Mouse (Mus musculus) macrophage (primary cell): Measurements from ENCODE around the gene Slc22a23. TPM values are rescaled to one million over a fixed set of nuclear protein-coding genes. Genes with fewer than 3 reads are reported as not detected.

ENCODE experiments used
- H3K27ac ChIP-seq: fragments of 350-480 bp; formaldehyde crosslinking; 2 replicates; pipeline ENCODE4 v1.9.0; 2021
- H3K36me3 ChIP-seq: fragments of 350-480 bp; formaldehyde crosslinking; 2 replicates; pipeline ENCODE4 v1.9.0; 2021; ENCODE audit errors: inconsistent target
- H3K4me3 ChIP-seq: fragments of 350-480 bp; formaldehyde crosslinking; 2 replicates; pipeline ENCODE4 v1.9.0; 2021; ENCODE audit errors: inconsistent target
- H3K79me2 ChIP-seq: fragments of 350-480 bp; formaldehyde crosslinking; 2 replicates; pipeline ENCODE4 v1.9.0; 2021; ENCODE audit errors: inconsistent target
- WGBS: methylation state at CpG from one replicate; pipeline ENCODE4 v1.1.7; 2026; ENCODE audit warnings: inconsistent platforms; ENCODE audit not compliant: missing documents; 5-methylcytosine and 5-hydroxymethylcytosine counted together
- polyA plus RNA-seq: library from polyadenylated mRNA; stranded (reverse); fragments of 250-400 nt; gene quantifications from 3 replicates; pipeline ENCODE4 v1.2.4, GENCODE M21; 2018; ENCODE audit warnings: inconsistent platforms

Gene Slc22a23
- polyA plus RNA-seq, 1 experiment from 2014 or later, result 0.16 TPM

GRCm38 (mm10) chr13:34255297-34255696 is 89.7 kb downstream of the Slc22a23 start:
- H3K36me3 ChIP-seq, result no peaks in the 10 kb centered on the region
- peak overlapping the region; percentile 62 for H3K27ac ChIP-seq
- no peak overlapping the region for H3K4me3 ChIP-seq
- no peaks in the 10 kb centered on the region for H3K79me2 ChIP-seq
- WGBS, result 20% methylated on average over 3 of the region's 3 CpGs

- H3K4me3 ChIP-seq, result no peak overlapping the region
- peak overlapping the region; percentile 62 for H3K27ac ChIP-seq
- H3K36me3 ChIP-seq, result no peaks in the 10 kb centered on the region
- H3K79me2 ChIP-seq, result no peaks in the 10 kb centered on the region
- 18% methylated on average over 5 of the region's 5 CpGs for WGBS
These were observed 90.3 kb downstream of the Slc22a23 start for GRCm38 (mm10) chr13:34254691-34255090.

- 80% methylated on average over 3 of the region's 3 CpGs for WGBS
These were observed 91.2 kb downstream of the Slc22a23 start for GRCm38 (mm10) chr13:34253736-34254135.

GRCm38 (mm10) chr13:34248941-34249920 is 95.8 kb downstream of the Slc22a23 start:
- H3K27ac ChIP-seq, result no peak overlapping the region

More at GRCm38 (mm10) chr13:34253736-34254135, 91.2 kb downstream of the Slc22a23 start:
- H3K79me2 ChIP-seq, result no peaks in the 10 kb centered on the region
- H3K27ac ChIP-seq, result peak overlapping the region; percentile 62
- no peak overlapping the region for H3K4me3 ChIP-seq
- no peaks in the 10 kb centered on the region for H3K36me3 ChIP-seq

GRCm38 (mm10) chr13:34248107-34248506 is 96.9 kb downstream of the Slc22a23 start:
- no peaks in the 10 kb centered on the region for H3K36me3 ChIP-seq
- H3K79me2 ChIP-seq, result no peaks in the 10 kb centered on the region
- H3K27ac ChIP-seq, result no peak overlapping the region
- 80% methylated on average over 6 of the region's 6 CpGs for WGBS
- no peak overlapping the region for H3K4me3 ChIP-seq

More at GRCm38 (mm10) chr13:34248941-34249920, 95.8 kb downstream of the Slc22a23 start:
- WGBS, result 88% methylated on average over 15 of the region's 15 CpGs
- Histone ChIP-seq H3K4me3 (no peak overlapping the region), H3K36me3 (no peaks in the 10 kb centered on the region), H3K79me2 (no peaks in the 10 kb centered on the region)

- 94% methylated on average over 3 of the region's 3 CpGs for WGBS
- Histone ChIP-seq H3K79me2 (no peaks in the 10 kb centered on the region), H3K27ac (no peak overlapping the region), H3K36me3 (no peaks in the 10 kb centered on the region), H3K4me3 (no peak overlapping the region)
These were observed 98.2 kb downstream of the Slc22a23 start for GRCm38 (mm10) chr13:34246821-34247220.

GRCm38 (mm10) chr13:34245216-34245615 is 99.8 kb downstream of the Slc22a23 start:
- no peaks in the 10 kb centered on the region for H3K79me2 ChIP-seq
- no peak overlapping the region for H3K27ac ChIP-seq
- 89% methylated on average over 6 of the region's 6 CpGs for WGBS
- H3K4me3 ChIP-seq, result no peak overlapping the region
- no peaks in the 10 kb centered on the region for H3K36me3 ChIP-seq

- Histone ChIP-seq H3K36me3 (no peaks in the 10 kb centered on the region), H3K27ac (no peak overlapping the region), H3K4me3 (no peak overlapping the region), H3K79me2 (no peaks in the 10 kb centered on the region)
- 83% methylated on average over 1 of the region's 1 CpGs for WGBS
These were observed 100.8 kb downstream of the Slc22a23 start for GRCm38 (mm10) chr13:34244186-34244585.

GRCm38 (mm10) chr13:34242211-34242610 is 102.8 kb downstream of the Slc22a23 start:
- Histone ChIP-seq H3K79me2 (no peaks in the 10 kb centered on the region), H3K4me3 (no peak overlapping the region), H3K27ac (no peak overlapping the region), H3K36me3 (no peaks in the 10 kb centered on the region)
- WGBS, result 96% methylated on average over 3 of the region's 3 CpGs

- Histone ChIP-seq H3K4me3 (no peak overlapping the region), H3K36me3 (no peaks in the 10 kb centered on the region), H3K79me2 (no peaks in the 10 kb centered on the region), H3K27ac (no peak overlapping the region)
- WGBS, result 100% methylated on average over 3 of the region's 3 CpGs
These were observed 104.9 kb downstream of the Slc22a23 start for GRCm38 (mm10) chr13:34240087-34240428.

- no peaks in the 10 kb centered on the region for H3K79me2 ChIP-seq
- no peaks in the 10 kb centered on the region for H3K36me3 ChIP-seq
- 93% methylated on average over 10 of the region's 11 CpGs for WGBS
- no peak overlapping the region for H3K27ac ChIP-seq
- no peak overlapping the region for H3K4me3 ChIP-seq
These were observed 105.5 kb downstream of the Slc22a23 start for GRCm38 (mm10) chr13:34239371-34240086.

GRCm38 (mm10) chr13:34238646-34239290 is 106.2 kb downstream of the Slc22a23 start:
- Histone ChIP-seq H3K27ac (no peak overlapping the region), H3K79me2 (no peaks in the 10 kb centered on the region), H3K4me3 (no peak overlapping the region), H3K36me3 (no peaks in the 10 kb centered on the region)
- WGBS, result 73% methylated on average over 14 of the region's 14 CpGs

- no peak overlapping the region for H3K27ac ChIP-seq
- H3K79me2 ChIP-seq, result no peaks in the 10 kb centered on the region
- H3K4me3 ChIP-seq, result no peak overlapping the region
- H3K36me3 ChIP-seq, result no peaks in the 10 kb centered on the region
- whole genome bisulfite sequencing, result 100% methylated on average over 3 of the region's 6 CpGs
These were observed 109.9 kb downstream of the Slc22a23 start for GRCm38 (mm10) chr13:34235056-34235455.

GRCm38 (mm10) chr13:34234439-34234838 is 110.5 kb downstream of the Slc22a23 start:
- Histone ChIP-seq H3K36me3 (no peaks in the 10 kb centered on the region), H3K4me3 (no peak overlapping the region), H3K79me2 (no peaks in the 10 kb centered on the region), H3K27ac (no peak overlapping the region)
- WGBS, result 90% methylated on average over 5 of the region's 5 CpGs
